Mouse (Mus musculus) bone marrow macrophage, adult 2 months (primary cell): ENCODE data around the gene 1110008P14Rik. TPM values are rescaled to one million over a fixed set of nuclear protein-coding genes. Genes with fewer than 3 reads are reported as not detected.

Experiments used
- H3K27ac ChIP-seq: 2 replicates; pipeline ENCODE4 v1.5.1; 2012; ENCODE audit warnings: low read depth, low read length; ENCODE audit not compliant: insufficient read depth
- H3K4me1 ChIP-seq: 2 replicates; pipeline ENCODE4 v1.6.1; 2012; ENCODE audit warnings: low read length; ENCODE audit not compliant: control insufficient read depth, insufficient read depth
- H3K4me3 ChIP-seq: 2 replicates; pipeline ENCODE4 v1.5.1; 2012; ENCODE audit warnings: mild to moderate bottlenecking, low read length, moderate library complexity; ENCODE audit not compliant: insufficient read depth
- CTCF ChIP-seq: IDR thresholded peaks from 2 replicates; pipeline ENCODE4 v1.5.1; 2012; ENCODE audit warnings: low read depth, mild to moderate bottlenecking, low read length, moderate library complexity
- POLR2A ChIP-seq: IDR thresholded peaks from 2 replicates; pipeline ENCODE4 v1.6.1; 2012; ENCODE audit warnings: mild to moderate bottlenecking, low read depth, low read length, borderline replicate concordance
- polyA plus RNA-seq: library from polyadenylated mRNA; stranded (reverse); fragments of >200 nt; gene quantifications from 2 replicates; pipeline ENCODE4 v1.2.4, GENCODE M21; 2012; ENCODE audit not compliant: missing spikeins, insufficient read depth, insufficient read length

The 1110008P14Rik gene
- polyA plus RNA-seq: 53.8 and 63.3 TPM in 2 replicates

- TF ChIP-seq CTCF: no peak
- TF ChIP-seq POLR2A: no peak
- H3K4me3 ChIP-seq: peak within 1 kb of the TSS; percentile 95
- peaks cover 30% of the 10 kb centered on the region for H3K4me1 ChIP-seq
- H3K27ac ChIP-seq: no peak within 1 kb of the TSS
Measured at GRCm38 (mm10) chr2:32381775-32382223, at the start of gene 1110008P14Rik. Gene 1110008P14Rik (minus strand): TSS chr2:32381938.

GRCm38 (mm10) chr2:32430701-32431676 is 49.3 kb upstream of the 1110008P14Rik start:
- H3K4me1 ChIP-seq: peaks cover 40% of the 10 kb centered on the region
- TF ChIP-seq POLR2A (no peak), CTCF (no peak)
- no peak overlapping the region for H3K27ac ChIP-seq
- no peak overlapping the region for H3K4me3 ChIP-seq

GRCm38 (mm10) chr2:32429215-32429891 is 47.6 kb upstream of the 1110008P14Rik start:
- Histone ChIP-seq H3K27ac (no peak overlapping the region), H3K4me3 (no peak overlapping the region), H3K4me1 (peaks cover 56% of the 10 kb centered on the region)
- TF ChIP-seq POLR2A (no peak), CTCF (no peak)

GRCm38 (mm10) chr2:32428262-32428722 is 46.6 kb upstream of the 1110008P14Rik start:
- Histone ChIP-seq H3K4me1 (peaks cover 64% of the 10 kb centered on the region), H3K27ac (peak overlapping the region; percentile 24; the same call in 1 of the 2 replicates), H3K4me3 (peak overlapping the region; percentile 22; the same call in 1 of the 2 replicates)
- TF ChIP-seq POLR2A (no peak), CTCF (no peak)

GRCm38 (mm10) chr2:32427720-32428119 is 46.0 kb upstream of the 1110008P14Rik start:
- peaks cover 69% of the 10 kb centered on the region for H3K4me1 ChIP-seq
- no peak overlapping the region for H3K27ac ChIP-seq
- no peak overlapping the region for H3K4me3 ChIP-seq
- TF ChIP-seq POLR2A (no peak), CTCF (no peak)

GRCm38 (mm10) chr2:32426141-32426540 is 44.4 kb upstream of the 1110008P14Rik start:
- Histone ChIP-seq H3K4me3 (no peak overlapping the region), H3K27ac (no peak overlapping the region), H3K4me1 (peaks cover 68% of the 10 kb centered on the region)
- TF ChIP-seq CTCF: no peak
- no peak for TF ChIP-seq POLR2A

- Histone ChIP-seq H3K4me3 (no peak overlapping the region), H3K27ac (no peak overlapping the region), H3K4me1 (peaks cover 68% of the 10 kb centered on the region)
- TF ChIP-seq POLR2A (no peak), CTCF (no peak)
Measured at GRCm38 (mm10) chr2:32425568-32425967, 43.8 kb upstream of the 1110008P14Rik start.

GRCm38 (mm10) chr2:32424796-32425195 is 43.1 kb upstream of the 1110008P14Rik start:
- Histone ChIP-seq H3K27ac (peak overlapping the region; percentile 37; the same call in 1 of the 2 replicates), H3K4me3 (no peak overlapping the region), H3K4me1 (peaks cover 66% of the 10 kb centered on the region)
- TF ChIP-seq POLR2A: no peak
- no peak for TF ChIP-seq CTCF

GRCm38 (mm10) chr2:32423481-32424331 is 42.0 kb upstream of the 1110008P14Rik start:
- peaks cover 55% of the 10 kb centered on the region for H3K4me1 ChIP-seq
- H3K4me3 ChIP-seq: peak overlapping the region; percentile 49
- no peak for TF ChIP-seq CTCF
- peak overlapping the region; percentile 37 for H3K27ac ChIP-seq
